Mouse (Mus musculus): Measurements from ENCODE around the gene Rab3a. TPM values are rescaled to one million over a fixed set of nuclear protein-coding genes. Genes with fewer than 3 reads are reported as not detected.

The Rab3a gene
- total RNA-seq, 2 experiments from 2014 or later: 2.2 to 7.1 TPM

- ATAC-seq (replicated peaks; ENCODE audit: low FRiP score, poor library complexity, severe bottlenecking): no peak
Measured at GRCm38 (mm10) chr8:70770748-70771147, 16.3 kb downstream of the Rab3a start.

- no peak for ATAC-seq (replicated peaks; ENCODE audit: low FRiP score, poor library complexity, severe bottlenecking)
Measured at GRCm38 (mm10) chr8:70771217-70771616, 16.7 kb downstream of the Rab3a start.

GRCm38 (mm10) chr8:70772075-70772474 is 17.6 kb downstream of the Rab3a start:
- no peak for ATAC-seq (replicated peaks; ENCODE audit: low FRiP score, poor library complexity, severe bottlenecking)

- no peak for ATAC-seq (replicated peaks; ENCODE audit: low FRiP score, poor library complexity, severe bottlenecking)
Measured at GRCm38 (mm10) chr8:70772890-70773289, 18.4 kb downstream of the Rab3a start.

- no peak for ATAC-seq (replicated peaks; ENCODE audit: low FRiP score, poor library complexity, severe bottlenecking)
Measured at GRCm38 (mm10) chr8:70773410-70773809, 18.9 kb downstream of the Rab3a start.

GRCm38 (mm10) chr8:70773833-70774232 is 19.4 kb downstream of the Rab3a start:
- 0 out of 2 replicates have a peak, but pooled peaks have one; percentile 13 for ATAC-seq (replicated peaks; ENCODE audit: low FRiP score, poor library complexity, severe bottlenecking)

- no peak for ATAC-seq (replicated peaks; ENCODE audit: low FRiP score, poor library complexity, severe bottlenecking)
Measured at GRCm38 (mm10) chr8:70774740-70775139, 20.3 kb downstream of the Rab3a start.

GRCm38 (mm10) chr8:70775227-70775626 is 20.7 kb downstream of the Rab3a start:
- ATAC-seq (replicated peaks; ENCODE audit: low FRiP score, poor library complexity, severe bottlenecking): no peak

- ATAC-seq (replicated peaks; ENCODE audit: low FRiP score, poor library complexity, severe bottlenecking): no peak
Measured at GRCm38 (mm10) chr8:70775851-70776495, 21.5 kb downstream of the Rab3a start.

- peak; percentile 81 for ATAC-seq (replicated peaks; ENCODE audit: low FRiP score, poor library complexity, severe bottlenecking)
Measured at GRCm38 (mm10) chr8:70776496-70777444, 22.3 kb downstream of the Rab3a start, which contains the start of gene Pik3r2. Gene Pik3r2, minus strand, starts transcription at chr8:70776713.

- no peak for ATAC-seq (replicated peaks; ENCODE audit: low FRiP score, poor library complexity, severe bottlenecking)
Measured at GRCm38 (mm10) chr8:70780093-70780492, 25.6 kb downstream of the Rab3a start.

- ATAC-seq (replicated peaks; ENCODE audit: low FRiP score, poor library complexity, severe bottlenecking): no peak
Measured at GRCm38 (mm10) chr8:70786291-70787050, 32.0 kb downstream of the Rab3a start.

GRCm38 (mm10) chr8:70787051-70787445 is 32.6 kb downstream of the Rab3a start:
- no peak for ATAC-seq (replicated peaks; ENCODE audit: low FRiP score, poor library complexity, severe bottlenecking)

GRCm38 (mm10) chr8:70787941-70788667 is 33.6 kb downstream of the Rab3a start:
- ATAC-seq (replicated peaks; ENCODE audit: low FRiP score, poor library complexity, severe bottlenecking): no peak

GRCm38 (mm10) chr8:70789046-70789445 is 34.6 kb downstream of the Rab3a start:
- no peak for ATAC-seq (replicated peaks; ENCODE audit: low FRiP score, poor library complexity, severe bottlenecking)

- no peak for ATAC-seq (replicated peaks; ENCODE audit: low FRiP score, poor library complexity, severe bottlenecking)
Measured at GRCm38 (mm10) chr8:70790846-70791245, 36.4 kb downstream of the Rab3a start.

- no peak for ATAC-seq (replicated peaks; ENCODE audit: low FRiP score, poor library complexity, severe bottlenecking)
Measured at GRCm38 (mm10) chr8:70791294-70791701, 36.8 kb downstream of the Rab3a start.

- peak; percentile 60 for ATAC-seq (replicated peaks; ENCODE audit: low FRiP score, poor library complexity, severe bottlenecking)
Measured at GRCm38 (mm10) chr8:70791975-70792691, 37.7 kb downstream of the Rab3a start.

GRCm38 (mm10) chr8:70792700-70793099 is 38.2 kb downstream of the Rab3a start:
- no peak for ATAC-seq (replicated peaks; ENCODE audit: low FRiP score, poor library complexity, severe bottlenecking)
